Mouse (Mus musculus) heart, adult 2 months (tissue): ENCODE data around the gene Rbm6. TPM values are rescaled to one million over a fixed set of nuclear protein-coding genes. Genes with fewer than 3 reads are reported as not detected.

Experiments used
- DNase-seq, 2 experiments: peaks; one replicate each; pipeline ENCODE4 v3.0.0; 2021
- H3K27ac ChIP-seq: fragments of 200-600 bp; 2 replicates; pipeline ENCODE4 v1.8.1; 2022
- H3K27me3 ChIP-seq: fragments of 200-500 bp; 2 replicates; pipeline ENCODE4 v1.6.1; 2012; ENCODE audit warnings: mild to moderate bottlenecking, low read length, inconsistent platforms, mixed read lengths; ENCODE audit not compliant: control insufficient read depth, insufficient read depth
- H3K36me3 ChIP-seq: fragments of 200-500 bp; 2 replicates; pipeline ENCODE4 v1.6.1; 2012; ENCODE audit warnings: low read length, inconsistent platforms; ENCODE audit not compliant: control insufficient read depth, insufficient read depth
- H3K4me1 ChIP-seq: fragments of 200-500 bp; 2 replicates; pipeline ENCODE4 v1.6.1; 2011; ENCODE audit warnings: low read length; ENCODE audit not compliant: control insufficient read depth, insufficient read depth
- H3K4me3 ChIP-seq: fragments of 200-600 bp; 2 replicates; pipeline ENCODE4 v1.8.1; 2022
- H3K79me2 ChIP-seq: fragments of 200-500 bp; replicated peaks from 2 replicates; pipeline ENCODE4 v1.6.1; 2012; ENCODE audit warnings: mild to moderate bottlenecking, inconsistent platforms, low read length, moderate library complexity, mixed read lengths; ENCODE audit not compliant: control insufficient read depth, insufficient read depth
- H3K9ac ChIP-seq: fragments of 200-500 bp; 2 replicates; pipeline ENCODE4 v1.6.1; 2012; ENCODE audit warnings: low read depth, mild to moderate bottlenecking, control low read depth, inconsistent platforms, low read length, mixed read lengths
- CTCF ChIP-seq: fragments of 200-600 bp; IDR thresholded peaks from 2 replicates; pipeline ENCODE4 v1.8.1; 2022; ENCODE audit warnings: antibody characterized with exemption, mild to moderate bottlenecking, moderate library complexity
- EP300 ChIP-seq: fragments of 200-500 bp; IDR thresholded peaks from 2 replicates; pipeline ENCODE4 v1.6.1; 2011; ENCODE audit warnings: low read depth, low read length, control low read depth; ENCODE audit not compliant: insufficient read depth
- POLR2A ChIP-seq: fragments of 200-500 bp; IDR thresholded peaks from 2 replicates; pipeline ENCODE4 v1.6.1; 2011; ENCODE audit warnings: mild to moderate bottlenecking, low read depth, low read length, control low read depth; ENCODE audit not compliant: insufficient read depth
- WGBS: fragments of 180-500 bp; shearing (Covaris S2); methylation state at CpG from one replicate; pipeline ENCODE4 v1.1.7; 2018; 5-methylcytosine and 5-hydroxymethylcytosine counted together
- intact Hi-C: fragments of 180-260 bp; cut with DNase I; formaldehyde crosslinking; loops from one replicate; pipeline ENCODE4 v1.15.1; 2025
- polyA plus RNA-seq: library from polyadenylated mRNA; depleted of rRNA; stranded (reverse); fragments of >200 nt; gene quantifications from 2 replicates; pipeline ENCODE4 v1.2.3, GENCODE M21; 2012; rRNA removed
- total RNA-seq, 2 experiments: library from RNA; stranded (reverse); gene quantifications; 2 replicates each; pipeline ENCODE4 v1.2.3; 2021

Rbm6 gene
- total and polyA plus RNA-seq, 3 experiments: 8.3 to 31.2 (median 29.8) TPM

DNA sequence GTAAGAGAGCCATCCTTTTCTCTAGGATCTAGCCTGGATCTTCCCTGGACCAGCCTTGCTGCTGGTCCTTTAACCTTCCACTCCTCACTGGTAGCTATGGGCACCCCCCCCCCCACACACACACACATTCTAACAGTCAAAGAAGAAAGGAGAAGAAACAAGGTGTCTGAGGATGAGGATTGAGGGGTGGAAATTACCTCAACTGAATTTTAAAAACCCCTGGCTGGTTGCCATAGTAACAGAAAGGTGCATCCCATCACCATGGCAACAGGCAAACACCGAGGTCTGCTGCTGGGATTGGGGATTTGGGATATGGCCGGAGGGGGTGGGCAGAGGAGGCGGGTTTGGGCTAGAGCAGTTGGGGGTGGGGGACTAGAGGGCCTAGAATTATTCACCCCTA is 143.3 kb downstream of the Rbm6 start:
- no peak overlapping the region for H3K4me3 ChIP-seq
- intact Hi-C loops: no loop called here
- peaks cover 8% of the 10 kb centered on the region for H3K4me1 ChIP-seq
- no peak for DNase-seq
- H3K36me3 ChIP-seq: no peaks in the 10 kb centered on the region
- H3K79me2 ChIP-seq: no peaks in the 10 kb centered on the region
- TF ChIP-seq EP300: no peak
- no peak for TF ChIP-seq POLR2A
- no peak for TF ChIP-seq CTCF
- no peaks in the 10 kb centered on the region; the same call in 1 of the 2 replicates for H3K27me3 ChIP-seq
- H3K9ac ChIP-seq: no peak overlapping the region
- 86% methylated on average over 3 of the region's 3 CpGs for WGBS
- H3K27ac ChIP-seq: no peak overlapping the region

DNA sequence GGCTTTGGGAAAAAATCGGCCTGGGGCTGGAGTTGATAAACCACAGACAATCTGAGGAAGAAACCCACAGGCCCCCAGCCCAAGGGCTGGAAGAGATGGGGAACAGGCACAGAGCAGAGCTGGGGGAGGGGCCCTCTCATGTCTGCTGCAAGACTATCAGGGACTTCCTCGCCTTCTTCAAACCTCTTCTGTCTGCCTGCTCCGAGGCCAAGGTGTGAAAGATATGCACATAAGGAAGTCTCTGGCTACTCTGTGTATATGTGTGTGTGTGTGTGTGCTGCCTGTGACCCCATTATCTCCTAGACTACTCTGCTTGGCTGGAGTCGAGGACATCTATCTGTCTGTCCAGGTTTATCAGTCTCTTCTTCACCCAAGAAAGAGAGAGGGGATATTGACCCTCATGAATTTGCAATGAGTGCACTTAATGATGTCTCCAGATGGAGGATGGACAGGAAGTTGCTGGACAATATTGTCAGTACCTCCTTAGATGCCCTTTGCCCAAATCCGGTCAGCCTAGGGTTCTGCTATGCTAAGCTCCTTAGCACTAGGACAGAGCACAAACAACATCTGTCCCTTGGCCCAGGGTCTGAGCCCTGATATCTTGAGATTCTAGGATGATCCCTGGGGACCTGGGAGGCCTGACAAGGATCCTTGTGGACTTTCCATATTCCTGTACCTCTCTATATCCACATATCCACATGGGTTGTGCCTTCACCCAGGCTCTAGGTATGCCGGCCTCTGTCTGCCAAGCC is 143.9 kb downstream of the Rbm6 start:
- H3K79me2 ChIP-seq: no peaks in the 10 kb centered on the region
- WGBS: 61% methylated on average over 6 of the region's 6 CpGs
- intact Hi-C loops: no loop called here
- no peaks in the 10 kb centered on the region for H3K27me3 ChIP-seq
- peaks cover 13% of the 10 kb centered on the region for H3K4me1 ChIP-seq
- no peaks in the 10 kb centered on the region for H3K36me3 ChIP-seq
- H3K27ac ChIP-seq: no peak overlapping the region
- H3K9ac ChIP-seq: no peak overlapping the region
- TF ChIP-seq EP300: no peak
- TF ChIP-seq CTCF: no peak
- no peak for TF ChIP-seq POLR2A
- no peak overlapping the region for H3K4me3 ChIP-seq
- no peak for DNase-seq

DNA sequence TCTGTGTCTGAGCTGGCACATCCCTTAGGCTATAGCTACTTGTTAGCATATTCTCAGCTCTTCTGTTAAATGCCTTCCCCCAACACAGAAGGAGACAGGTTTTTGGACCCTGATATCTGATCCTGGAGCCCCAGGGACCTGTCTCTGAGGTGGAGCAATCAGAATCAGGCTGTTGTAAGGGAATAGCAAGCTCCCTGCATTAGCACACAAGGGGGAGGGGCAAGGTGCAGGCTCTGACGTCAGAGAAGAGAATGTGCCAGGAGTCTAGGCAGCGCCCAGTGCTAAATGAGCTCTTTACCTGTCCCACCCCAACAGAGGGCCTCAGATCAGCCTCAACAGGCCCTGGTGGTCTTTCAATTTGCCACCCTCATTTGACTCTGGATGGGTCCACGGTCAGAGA is 146.0 kb downstream of the Rbm6 start:
- TF ChIP-seq CTCF (no peak), POLR2A (no peak), EP300 (no peak)
- Histone ChIP-seq H3K27me3 (no peaks in the 10 kb centered on the region), H3K4me1 (peaks cover 13% of the 10 kb centered on the region), H3K79me2 (no peaks in the 10 kb centered on the region), H3K27ac (no peak overlapping the region), H3K4me3 (no peak overlapping the region), H3K9ac (no peak overlapping the region), H3K36me3 (no peaks in the 10 kb centered on the region)
- 66% methylated on average over 3 of the region's 3 CpGs for WGBS
- intact Hi-C loops: no loop called here
- DNase-seq: no peak

DNA sequence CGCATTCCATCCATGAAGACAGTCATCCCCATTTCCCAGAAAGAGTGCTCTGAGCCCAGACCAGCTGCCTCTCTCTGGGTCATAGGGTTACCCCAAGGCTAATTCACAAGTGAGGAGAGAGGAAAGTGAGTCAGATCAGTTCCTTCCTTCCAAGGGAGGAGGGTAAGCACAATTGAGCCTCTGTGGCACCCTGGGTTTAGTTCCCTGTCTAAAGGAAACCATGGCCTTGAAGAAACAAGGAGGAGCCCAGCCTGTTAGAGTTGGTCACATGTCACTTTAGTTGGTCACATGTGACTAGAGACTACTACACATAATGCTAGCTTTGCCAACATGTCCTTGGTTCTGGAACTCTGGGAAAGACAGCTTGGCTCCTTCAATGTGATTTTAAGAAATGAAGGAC is 148.2 kb downstream of the Rbm6 start:
- DNase-seq: no peak
- Histone ChIP-seq H3K27me3 (no peaks in the 10 kb centered on the region), H3K4me1 (peaks cover 13% of the 10 kb centered on the region), H3K36me3 (no peaks in the 10 kb centered on the region), H3K4me3 (no peak overlapping the region), H3K27ac (peak overlapping the region; percentile 72), H3K79me2 (no peaks in the 10 kb centered on the region), H3K9ac (no peak overlapping the region)
- WGBS: 63% methylated on average over 1 of the region's 1 CpGs
- intact Hi-C loops: no loop called here
- TF ChIP-seq CTCF (no peak), POLR2A (no peak), EP300 (no peak)

DNA sequence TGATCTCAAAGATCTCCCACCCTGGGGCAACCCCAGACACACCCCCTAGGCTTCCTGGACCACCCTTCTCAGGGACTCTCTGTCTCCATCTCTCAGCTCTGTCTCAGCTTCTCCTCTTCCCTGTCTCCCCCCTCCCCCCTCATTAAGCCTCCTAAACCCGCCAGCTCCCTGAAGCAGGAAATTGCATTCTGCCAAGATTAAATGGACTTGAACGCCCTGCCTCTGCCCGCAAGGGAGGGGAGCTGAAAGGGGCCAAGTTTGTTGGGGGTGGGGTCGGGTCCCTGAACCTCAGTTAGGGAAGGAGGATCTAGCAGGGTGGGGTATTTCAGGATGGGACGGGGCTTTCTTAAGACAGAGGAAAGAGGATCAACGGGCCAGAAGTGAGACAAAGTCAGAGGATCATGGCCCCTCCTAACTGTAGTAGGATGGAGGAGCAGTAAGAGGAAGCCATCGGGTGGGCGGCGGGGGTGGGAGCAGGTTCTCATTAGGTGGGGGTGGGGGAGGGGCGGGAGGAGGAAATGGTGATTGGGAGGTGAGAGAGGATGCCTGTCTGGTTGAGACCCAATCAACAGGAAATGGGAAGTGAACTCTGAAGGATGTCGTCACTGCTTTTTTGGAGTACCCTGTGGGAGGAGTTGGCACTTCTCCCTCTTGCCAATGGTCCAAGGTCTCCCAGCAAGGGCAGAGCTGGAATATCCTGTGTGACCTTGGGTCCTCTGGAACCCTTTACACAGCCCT is 149.1 kb downstream of the Rbm6 start:
- no peaks in the 10 kb centered on the region for H3K36me3 ChIP-seq
- H3K9ac ChIP-seq: no peak overlapping the region
- intact Hi-C loops: no loop called here
- peak; percentile 16; the same call in 1 of the 2 replicates for TF ChIP-seq POLR2A
- no peak for TF ChIP-seq EP300
- no peak for TF ChIP-seq CTCF
- H3K27me3 ChIP-seq: no peaks in the 10 kb centered on the region
- 6% methylated on average over 11 of the region's 11 CpGs for WGBS
- no peaks in the 10 kb centered on the region for H3K79me2 ChIP-seq
- H3K4me1 ChIP-seq: peaks cover 13% of the 10 kb centered on the region
- peak; percentile 49 to 72 for DNase-seq
- H3K4me3 ChIP-seq: no peak overlapping the region
- peak overlapping the region; percentile 72 for H3K27ac ChIP-seq

Other genes starting within 250 kb of the Rbm6 start
- 100 to 1,000 TPM; 243 to 250 TPM for gene Gnai2, start 237.9 kb downstream of the Rbm6 start, total RNA-seq
- 311 and 386 TPM in 2 replicates for gene Gnai2, start 237.9 kb downstream of the Rbm6 start, polyA plus RNA-seq
- 10 to 100 TPM; 71.5 to 88.3 TPM for gene Slc38a3, start 203.7 kb downstream of the Rbm6 start, total RNA-seq
- 162 and 314 TPM in 2 replicates for gene Slc38a3, start 203.7 kb downstream of the Rbm6 start, polyA plus RNA-seq
- gene Gnat1, start 193.5 kb downstream of the Rbm6 start, total RNA-seq: not detected
- gene Gnat1, start 193.5 kb downstream of the Rbm6 start, polyA plus RNA-seq: not detected in 2 replicates
- 10 to 100 TPM; 13.4 to 16.8 TPM for gene Sema3f, start 162.8 kb downstream of the Rbm6 start, total RNA-seq
- 29.1 and 31.8 TPM in 2 replicates for gene Sema3f, start 162.8 kb downstream of the Rbm6 start, polyA plus RNA-seq
- 10 to 100 TPM; 38.9 to 54.6 TPM for gene Rbm5, start 102.2 kb downstream of the Rbm6 start, total RNA-seq
- gene Rbm5, start 102.2 kb downstream of the Rbm6 start, polyA plus RNA-seq: 50.5 and 68.3 TPM in 2 replicates
- gene Mon1a, start 14.9 kb upstream of the Rbm6 start, total RNA-seq: 10 to 100 TPM; 11.0 to 11.2 TPM
- gene Mon1a, start 14.9 kb upstream of the Rbm6 start, polyA plus RNA-seq: 15.1 and 16.0 TPM in 2 replicates
- gene Mst1r, start 33.6 kb upstream of the Rbm6 start, total RNA-seq: 1 to 10 TPM; 3.1 to 3.3 TPM
- gene Mst1r, start 33.6 kb upstream of the Rbm6 start, polyA plus RNA-seq: 11.3 and 12.5 TPM in 2 replicates
- not detected for gene Actl11, start 55.2 kb upstream of the Rbm6 start, total RNA-seq
- gene Actl11, start 55.2 kb upstream of the Rbm6 start, polyA plus RNA-seq: 0.09 and 0.14 TPM in 2 replicates
- not detected for gene Camkv, start 62.4 kb upstream of the Rbm6 start, total RNA-seq
- 0.02 and 0.06 TPM in 2 replicates for gene Camkv, start 62.4 kb upstream of the Rbm6 start, polyA plus RNA-seq
- gene Traip, start 76.9 kb upstream of the Rbm6 start, total RNA-seq: 1 to 10 TPM in 1 of 2 experiments, under 1 TPM in 1; 0.70 to 1.2 TPM
- gene Traip, start 76.9 kb upstream of the Rbm6 start, polyA plus RNA-seq: 0.20 and 0.37 TPM in 2 replicates
- gene Uba7, start 102.3 kb upstream of the Rbm6 start, total RNA-seq: 10 to 100 TPM; 13.4 to 15.7 TPM
- 53.2 and 59.0 TPM in 2 replicates for gene Uba7, start 102.3 kb upstream of the Rbm6 start, polyA plus RNA-seq
- not detected for gene Gm20661, start 109.8 kb upstream of the Rbm6 start, total RNA-seq
- gene Gm20661, start 109.8 kb upstream of the Rbm6 start, polyA plus RNA-seq: 0.32 and 1.2 TPM in 2 replicates
- 1 to 10 TPM; 4.8 to 8.3 TPM for gene Inka1, start 112.6 kb upstream of the Rbm6 start, total RNA-seq
- 12.6 and 15.7 TPM in 2 replicates for gene Inka1, start 112.6 kb upstream of the Rbm6 start, polyA plus RNA-seq
- gene Cdhr4, start 119.3 kb upstream of the Rbm6 start, total RNA-seq: 1 to 10 TPM in 1 of 2 experiments, under 1 TPM in 1; 0.20 to 1.1 TPM
- 2.0 and 8.8 TPM in 2 replicates for gene Cdhr4, start 119.3 kb upstream of the Rbm6 start, polyA plus RNA-seq
- 1 to 10 TPM; 1.4 to 1.8 TPM for gene Gm20662, start 123.1 kb upstream of the Rbm6 start, total RNA-seq
- gene Gm20662, start 123.1 kb upstream of the Rbm6 start, polyA plus RNA-seq: 2.3 and 3.0 TPM in 2 replicates
- gene Ip6k1, start 129.3 kb upstream of the Rbm6 start, total RNA-seq: 10 to 100 TPM; 30.9 to 39.8 TPM
- 46.0 and 62.1 TPM in 2 replicates for gene Ip6k1, start 129.3 kb upstream of the Rbm6 start, polyA plus RNA-seq
- 10 to 100 TPM; 10.1 to 10.2 TPM for gene Gmppb, start 176.0 kb upstream of the Rbm6 start, total RNA-seq
- 9.6 and 11.2 TPM in 2 replicates for gene Gmppb, start 176.0 kb upstream of the Rbm6 start, polyA plus RNA-seq
- gene Amigo3, start 179.9 kb upstream of the Rbm6 start, total RNA-seq: 1 to 10 TPM; 1.5 to 2.0 TPM
- 3.1 and 5.1 TPM in 2 replicates for gene Amigo3, start 179.9 kb upstream of the Rbm6 start, polyA plus RNA-seq
- gene Mst1, start 207.2 kb upstream of the Rbm6 start, total RNA-seq: not detected
- gene Mst1, start 207.2 kb upstream of the Rbm6 start, polyA plus RNA-seq: 0.59 TPM in 1 of 2 replicates, not detected in the other
- gene Rnf123, start 210.1 kb upstream of the Rbm6 start, total RNA-seq: 10 to 100 TPM; 79.3 to 86.7 TPM
- gene Rnf123, start 210.1 kb upstream of the Rbm6 start, polyA plus RNA-seq: 114 and 126 TPM in 2 replicates
- 10 to 100 TPM; 37.6 to 39.3 TPM for gene Apeh, start 221.4 kb upstream of the Rbm6 start, total RNA-seq
- gene Apeh, start 221.4 kb upstream of the Rbm6 start, polyA plus RNA-seq: 58.0 and 92.7 TPM in 2 replicates